8 mouse cellular contexts compared by ENCODE assay signal in the genomic region with DNA sequence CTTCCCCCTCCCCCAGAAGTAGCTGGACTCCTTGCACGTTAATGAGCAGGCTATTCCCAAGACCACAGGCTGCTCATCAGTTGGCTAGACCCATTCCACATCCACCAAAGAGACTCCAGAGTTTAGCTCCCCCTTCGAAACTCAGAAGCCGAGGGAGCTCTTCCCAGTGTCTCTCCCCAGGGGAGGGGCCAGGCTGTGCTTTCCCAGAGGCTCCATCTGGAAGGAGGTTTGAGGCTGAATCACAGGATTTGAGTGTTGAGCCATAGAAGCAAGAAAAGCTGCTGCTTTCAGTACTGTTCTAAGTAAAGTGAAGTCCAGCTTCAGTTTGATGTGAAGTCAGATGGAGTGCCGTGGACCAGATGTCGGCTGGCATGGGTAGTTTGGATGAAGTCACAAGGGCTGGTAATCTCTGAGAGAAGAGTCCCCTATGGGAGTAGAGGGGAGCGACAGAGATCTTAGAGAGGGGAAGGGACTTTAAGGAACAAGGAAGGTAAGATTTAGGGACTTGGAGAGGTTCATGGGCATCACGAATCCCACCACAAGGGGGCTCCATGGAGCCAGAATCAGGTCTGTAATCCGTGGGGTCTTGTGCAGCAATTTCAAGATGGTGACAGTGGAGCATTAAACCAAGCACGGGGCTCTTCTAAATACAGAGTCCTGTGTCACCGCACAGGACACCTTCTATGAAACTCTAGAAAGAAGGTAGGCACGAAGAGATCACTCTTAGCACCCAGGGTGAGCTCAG. TPM values are rescaled to one million over a fixed set of nuclear protein-coding genes. Genes with fewer than 3 reads are reported as not detected.
A peak's percentile ranks its signal among the peaks of the same experiment; 100 is the strongest.
DNase-seq lines count a peak whose midpoint lies in the region; ATAC-seq and TF ChIP-seq lines count a peak whose summit lies in the region.

No protein-coding gene starts in this region.

- H3K27me3 ChIP-seq in forebrain, embryonic 11.5 days (ENCODE audit: control insufficient read depth, insufficient read depth, low read length), result peaks cover 10% of the 10 kb centered on the region; the same call in 1 of the 2 replicates
- peaks cover 33% of the 10 kb centered on the region for H3K27me3 ChIP-seq in forebrain, embryonic 10.5 days (ENCODE audit: poor library complexity, severe bottlenecking)
- no peaks in the 10 kb centered on the region for H3K27me3 ChIP-seq in spleen, adult 2 months (ENCODE audit: control insufficient read depth, insufficient read depth, low read length)
- peaks cover 4% of the 10 kb centered on the region; the same call in 1 of the 2 replicates for H3K27me3 ChIP-seq in forebrain, postnatal 0 days (ENCODE audit: insufficient read depth, low read length)

- no peak overlapping the region for H3K4me2 ChIP-seq in forebrain, embryonic 11.5 days (ENCODE audit: low read depth, low read length, severe bottlenecking)
- no peak overlapping the region for H3K4me2 ChIP-seq in forebrain, postnatal 0 days (ENCODE audit: low read depth)

- no peak overlapping the region for H3K27ac ChIP-seq in forebrain, embryonic 11.5 days (ENCODE audit: low read depth, low read length)
- no peak overlapping the region for H3K27ac ChIP-seq in forebrain, embryonic 10.5 days
- H3K27ac ChIP-seq in spleen, adult 2 months (ENCODE audit: insufficient read depth, low read length), result no peak overlapping the region
- no peak overlapping the region for H3K27ac ChIP-seq in forebrain, postnatal 0 days (ENCODE audit: low read depth, low read length)

- DNase-seq in forebrain, embryonic 11.5 days (ENCODE audit: low spot score), result peak; percentile 70
- no peak for DNase-seq in forebrain, embryonic 10.5 days (ENCODE audit: extremely low spot score, low spot score)
- DNase-seq in spleen, adult 2 months (ENCODE audit: low read depth in 1 of 2, low spot score in 2 of 2), result peak; percentile 22 to 40
- no peak for DNase-seq in spleen, postnatal 36 days (ENCODE audit: low spot score in 2 of 2)
- peak; percentile 45 for DNase-seq in forebrain, postnatal 0 days
- peak; percentile 61 for DNase-seq in layer of hippocampus, adult 9-11 months
- no peak for DNase-seq in ovary, postnatal 14 days (ENCODE audit: low spot score)

- no peaks in the 10 kb centered on the region for H3K9me3 ChIP-seq in forebrain, embryonic 11.5 days (ENCODE audit: control insufficient read depth, low read length)
- H3K9me3 ChIP-seq in forebrain, embryonic 10.5 days, result peaks cover 7% of the 10 kb centered on the region; the same call in 1 of the 2 replicates
- no peaks in the 10 kb centered on the region for H3K9me3 ChIP-seq in forebrain, postnatal 0 days (ENCODE audit: low read length)

- TF ChIP-seq POLR2A in spleen, adult 2 months (IDR thresholded peaks at IDR 0.05; ENCODE audit: low read depth, low read length), result no peak

- no peak overlapping the region for H3K9ac ChIP-seq in forebrain, embryonic 11.5 days (ENCODE audit: low read length)
- H3K9ac ChIP-seq in forebrain, postnatal 0 days, result no peak overlapping the region

- H3K4me3 ChIP-seq in forebrain, embryonic 11.5 days (ENCODE audit: low read depth, low read length), result no peak overlapping the region
- no peak overlapping the region for H3K4me3 ChIP-seq in forebrain, embryonic 10.5 days
- H3K4me3 ChIP-seq in spleen, adult 2 months (ENCODE audit: extremely low read depth, insufficient read depth, insufficient read length), result no peak overlapping the region
- H3K4me3 ChIP-seq in forebrain, postnatal 0 days (ENCODE audit: low read depth, low read length), result no peak overlapping the region

- no peaks in the 10 kb centered on the region for H3K36me3 ChIP-seq in forebrain, embryonic 11.5 days (ENCODE audit: control insufficient read depth, insufficient read depth, low read length)
- no peaks in the 10 kb centered on the region for H3K36me3 ChIP-seq in forebrain, embryonic 10.5 days (replicated peaks)
- H3K36me3 ChIP-seq in spleen, adult 2 months (ENCODE audit: control insufficient read depth, insufficient read depth, low read length), result peaks cover 21% of the 10 kb centered on the region
- no peaks in the 10 kb centered on the region for H3K36me3 ChIP-seq in forebrain, postnatal 0 days (ENCODE audit: insufficient read depth)

- ATAC-seq in forebrain, embryonic 11.5 days (replicated peaks; ENCODE audit: low FRiP score), result 0 out of 2 replicates have a peak, but pooled peaks have one; percentile 15
- ATAC-seq in forebrain, postnatal 0 days, result peak; percentile 84
- ATAC-seq in monocyte, adult 5-6 weeks (replicated peaks; ENCODE audit: insufficient number of reproducible peaks, low FRiP score, low TSS enrichment, poor library complexity, severe bottlenecking), result 0 out of 2 replicates have a peak, but pooled peaks have one; percentile 32

- WGBS in forebrain, embryonic 11.5 days, result 75% methylated on average over 11 of the region's 11 CpGs
- 71% methylated on average over 11 of the region's 11 CpGs for whole genome bisulfite sequencing in forebrain, embryonic 10.5 days
- WGBS in spleen, adult 2 months, result 74% methylated on average over 11 of the region's 11 CpGs
- WGBS in forebrain, postnatal 0 days, result 64% methylated on average over 11 of the region's 11 CpGs

- TF ChIP-seq CTCF in spleen, adult 2 months (IDR thresholded peaks at IDR 0.05; ENCODE audit: extremely low read depth, insufficient read depth, insufficient read length, insufficient replicate concordance), result peak; percentile 33; the same call in 1 of the 2 replicates
- TF ChIP-seq CTCF in forebrain, postnatal 0 days (IDR thresholded peaks at IDR 0.05; ENCODE audit: low read depth), result peak; percentile 46

- peaks cover 5% of the 10 kb centered on the region; the same call in 1 of the 2 replicates for H3K4me1 ChIP-seq in forebrain, embryonic 11.5 days (replicated peaks; ENCODE audit: control insufficient read depth, insufficient read depth, low read length)
- peaks cover 27% of the 10 kb centered on the region for H3K4me1 ChIP-seq in forebrain, embryonic 10.5 days
- H3K4me1 ChIP-seq in spleen, adult 2 months (ENCODE audit: control insufficient read depth, insufficient read depth, insufficient read length), result no peaks in the 10 kb centered on the region
- H3K4me1 ChIP-seq in forebrain, postnatal 0 days (ENCODE audit: insufficient read depth), result no peaks in the 10 kb centered on the region

RNA-seq across cellular contexts. Expression of gene Zc3h12d, which starts 38.5 kb away (rescaled TPM):
- 0.04 TPM in 1 of 2 replicates, not detected in the other for polyA plus RNA-seq in forebrain, embryonic 11.5 days (2014; fragmentation: Nextera tagmentation; extraction: Ambion mirVana)
- 0.11 TPM in 1 of 2 replicates, not detected in the other for polyA plus RNA-seq in forebrain, embryonic 10.5 days (2016; fragmentation: Nextera tagmentation; extraction: Ambion mirVana)
- 18.3 and 24.6 TPM in 2 replicates for polyA plus RNA-seq in spleen, adult 2 months (2012; rRNA removed)
- total RNA-seq in forebrain, postnatal 0 days (2014; rRNA removed), result 0.08 and 0.24 TPM in 2 replicates
- 0.09 and 0.21 TPM in 2 replicates for polyA plus RNA-seq in forebrain, postnatal 0 days (2015; fragmentation: Nextera tagmentation; extraction: Ambion mirVana)
- total RNA-seq in monocyte, adult 5-6 weeks (2017), result 20.3 to 26.7 TPM (median 25.0 TPM) in 3 replicates

Comparison
In these comparisons a context has a peak if more than half of its experiments do, and no peak if none do; other contexts are left out.
1. DNase-seq: peak in forebrain, embryonic 11.5 days (single experiment), spleen, adult 2 months (2 of 2), forebrain, postnatal 0 days (single experiment) and layer of hippocampus, adult 9-11 months (single experiment); none in forebrain, embryonic 10.5 days (single experiment), spleen, postnatal 36 days (0 of 2) and ovary, postnatal 14 days (single experiment).
2. ATAC-seq: peak in every context shown above with its lines; median percentile 84 in forebrain, postnatal 0 days; 32 in monocyte, adult 5-6 weeks; 15 in forebrain, embryonic 11.5 days.
3. RNA of gene Zc3h12d, which starts 38.5 kb away (polyA plus RNA-seq): 18.3 to 24.6 TPM in spleen, adult 2 months; 0.09 to 0.21 TPM in forebrain, postnatal 0 days, 0.11 TPM in forebrain, embryonic 10.5 days and 0.04 TPM in forebrain, embryonic 11.5 days; every median in the first group is over 10 times any median in the second.